Mouse (Mus musculus) heart, adult 2 months (tissue): ENCODE measurements around the gene 4930412O13Rik. TPM values are rescaled to one million over a fixed set of nuclear protein-coding genes. Genes with fewer than 3 reads are reported as not detected.

Source experiments
- DNase-seq, 2 experiments: peaks; one replicate each; pipeline ENCODE4 v3.0.0; 2021
- H3K27ac ChIP-seq: fragments of 200-600 bp; 2 replicates; pipeline ENCODE4 v1.8.1; 2022
- H3K27me3 ChIP-seq: fragments of 200-500 bp; 2 replicates; pipeline ENCODE4 v1.6.1; 2012; ENCODE audit warnings: mild to moderate bottlenecking, low read length, inconsistent platforms, mixed read lengths; ENCODE audit not compliant: control insufficient read depth, insufficient read depth
- H3K36me3 ChIP-seq: fragments of 200-500 bp; 2 replicates; pipeline ENCODE4 v1.6.1; 2012; ENCODE audit warnings: low read length, inconsistent platforms; ENCODE audit not compliant: control insufficient read depth, insufficient read depth
- H3K4me1 ChIP-seq: fragments of 200-500 bp; 2 replicates; pipeline ENCODE4 v1.6.1; 2011; ENCODE audit warnings: low read length; ENCODE audit not compliant: control insufficient read depth, insufficient read depth
- H3K4me3 ChIP-seq: fragments of 200-600 bp; 2 replicates; pipeline ENCODE4 v1.8.1; 2022
- H3K79me2 ChIP-seq: fragments of 200-500 bp; replicated peaks from 2 replicates; pipeline ENCODE4 v1.6.1; 2012; ENCODE audit warnings: mild to moderate bottlenecking, inconsistent platforms, low read length, moderate library complexity, mixed read lengths; ENCODE audit not compliant: control insufficient read depth, insufficient read depth
- H3K9ac ChIP-seq: fragments of 200-500 bp; 2 replicates; pipeline ENCODE4 v1.6.1; 2012; ENCODE audit warnings: low read depth, mild to moderate bottlenecking, control low read depth, inconsistent platforms, low read length, mixed read lengths
- CTCF ChIP-seq: fragments of 200-600 bp; IDR thresholded peaks from 2 replicates; pipeline ENCODE4 v1.8.1; 2022; ENCODE audit warnings: antibody characterized with exemption, mild to moderate bottlenecking, moderate library complexity
- EP300 ChIP-seq: fragments of 200-500 bp; IDR thresholded peaks from 2 replicates; pipeline ENCODE4 v1.6.1; 2011; ENCODE audit warnings: low read depth, low read length, control low read depth; ENCODE audit not compliant: insufficient read depth
- POLR2A ChIP-seq: fragments of 200-500 bp; IDR thresholded peaks from 2 replicates; pipeline ENCODE4 v1.6.1; 2011; ENCODE audit warnings: mild to moderate bottlenecking, low read depth, low read length, control low read depth; ENCODE audit not compliant: insufficient read depth
- WGBS: fragments of 180-500 bp; shearing (Covaris S2); methylation state at CpG from one replicate; pipeline ENCODE4 v1.1.7; 2018; 5-methylcytosine and 5-hydroxymethylcytosine counted together
- intact Hi-C: fragments of 180-260 bp; cut with DNase I; formaldehyde crosslinking; loops from one replicate; pipeline ENCODE4 v1.15.1; 2025
- long read RNA-seq: library from polyadenylated mRNA; stranded (forward); transcript quantifications from one replicate; pipeline ENCODE4 v2.0.0, GENCODE M21; 2021
- polyA plus RNA-seq: library from polyadenylated mRNA; depleted of rRNA; stranded (reverse); fragments of >200 nt; gene quantifications from 2 replicates; pipeline ENCODE4 v1.2.3, GENCODE M21; 2012; rRNA removed
- total RNA-seq, 2 experiments: library from RNA; stranded (reverse); gene quantifications; 2 replicates each; pipeline ENCODE4 v1.2.3; 2021

The 4930412O13Rik gene
- total RNA-seq (not detected), polyA plus RNA-seq (not detected in 2 replicates)
- long read RNA-seq, result 0 reads

GRCm38 (mm10) chr2:9881051-9881591, at the start of gene 4930412O13Rik:
4930412O13Rik (plus strand) TSS chr2:9881252.
- intact Hi-C loops, result loop anchor here (5.0 kb wide), 1 partner anchor 126 kb away; no protein-coding TSS in a partner anchor
- H3K27me3 ChIP-seq, result peaks cover 26% of the 10 kb centered on the region
- H3K4me3 ChIP-seq, result no peak within 1 kb of the TSS
- 4% methylated on average over 35 of the region's 35 CpGs for WGBS
- H3K36me3 ChIP-seq, result no peaks in the 10 kb centered on the region
- H3K27ac ChIP-seq, result no peak within 1 kb of the TSS
- TF ChIP-seq POLR2A (no peak), CTCF (no peak), EP300 (no peak)
- H3K9ac ChIP-seq, result no peak within 1 kb of the TSS; the same call in 1 of the 2 replicates
- no peaks in the 10 kb centered on the region for H3K79me2 ChIP-seq
- H3K4me1 ChIP-seq, result no peaks in the 10 kb centered on the region
- peak in 1 of 2 experiments; percentile 40 for DNase-seq

DNA sequence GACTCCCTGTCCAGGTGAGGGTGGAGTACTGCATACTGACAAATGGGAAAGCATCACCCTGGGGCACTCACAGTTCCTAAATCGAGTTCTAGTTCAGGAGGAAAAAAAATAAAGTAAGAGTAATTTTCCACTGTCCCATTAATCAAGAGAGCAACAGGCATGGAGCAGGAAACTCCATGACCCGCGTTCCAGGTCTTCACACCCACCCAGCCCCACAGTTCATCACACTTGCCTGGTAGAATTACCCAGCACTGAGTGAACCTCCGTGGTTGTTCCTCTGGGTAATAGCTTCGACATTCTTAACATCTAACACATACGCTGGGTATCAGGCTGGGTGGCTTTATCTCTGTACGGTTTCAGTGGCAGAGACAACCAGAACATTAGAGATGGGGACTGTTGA, 47.3 kb upstream of the 4930412O13Rik start:
- 58% methylated on average over 7 of the region's 7 CpGs for WGBS
- H3K27ac ChIP-seq, result no peak overlapping the region
- H3K36me3 ChIP-seq, result no peaks in the 10 kb centered on the region
- no peaks in the 10 kb centered on the region for H3K79me2 ChIP-seq
- H3K4me1 ChIP-seq, result no peaks in the 10 kb centered on the region
- H3K27me3 ChIP-seq, result no peaks in the 10 kb centered on the region
- no peak overlapping the region for H3K4me3 ChIP-seq
- no peak for DNase-seq
- TF ChIP-seq POLR2A (no peak), CTCF (no peak), EP300 (no peak)
- intact Hi-C loops, result no loop called here
- no peak overlapping the region for H3K9ac ChIP-seq

- TF ChIP-seq EP300 (no peak), CTCF (no peak), POLR2A (no peak)
- 62% methylated on average over 7 of the region's 7 CpGs for WGBS
Observed at GRCm38 (mm10) chr2:9835195-9835594, 45.9 kb upstream of the 4930412O13Rik start.

DNA sequence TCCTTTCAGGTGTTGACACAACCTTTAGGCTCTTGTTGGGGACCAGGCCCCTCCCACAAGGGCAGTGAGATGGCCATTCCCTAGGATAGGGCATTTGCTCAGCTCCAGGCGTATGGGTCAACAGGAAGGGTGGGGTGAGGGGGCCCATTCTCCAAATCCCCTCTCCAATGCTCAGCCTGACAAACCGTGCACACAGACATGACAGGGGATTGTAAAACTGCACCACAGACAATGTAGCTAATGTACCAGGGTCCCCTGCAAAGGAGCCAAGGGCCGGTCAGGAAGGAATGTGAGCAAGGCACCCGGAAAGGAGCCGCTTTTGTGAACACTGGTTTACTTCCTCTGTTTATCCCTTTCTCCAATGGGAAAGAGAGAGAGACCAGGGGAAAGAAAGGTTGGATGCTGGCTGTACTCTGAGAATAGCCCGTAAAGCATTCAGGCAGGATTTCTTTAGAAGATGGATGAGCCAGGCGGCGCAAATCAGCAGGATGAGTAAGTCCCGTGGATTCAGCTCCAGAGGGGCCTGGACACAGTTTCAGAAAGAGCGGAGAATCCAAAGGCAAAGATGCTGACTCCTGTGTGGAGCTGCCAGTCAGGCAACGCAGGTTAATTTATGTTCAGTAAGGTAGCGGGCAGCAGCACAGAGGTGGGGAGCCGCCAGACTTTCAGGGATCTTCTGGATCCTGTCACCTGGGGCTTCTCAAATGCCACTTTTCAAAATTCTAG, 28.0 kb upstream of the 4930412O13Rik start:
- no peak for DNase-seq
- no peak overlapping the region for H3K4me3 ChIP-seq
- no peak overlapping the region for H3K9ac ChIP-seq
- no peak for TF ChIP-seq EP300
- TF ChIP-seq CTCF, result no peak
- TF ChIP-seq POLR2A, result no peak
- H3K79me2 ChIP-seq, result no peaks in the 10 kb centered on the region
- intact Hi-C loops, result no loop called here
- WGBS, result 66% methylated on average over 13 of the region's 13 CpGs
- no peaks in the 10 kb centered on the region for H3K36me3 ChIP-seq
- H3K27ac ChIP-seq, result no peak overlapping the region
- no peaks in the 10 kb centered on the region for H3K27me3 ChIP-seq
- H3K4me1 ChIP-seq, result no peaks in the 10 kb centered on the region

More at GRCm38 (mm10) chr2:9835195-9835594, 45.9 kb upstream of the 4930412O13Rik start:
- no peaks in the 10 kb centered on the region for H3K79me2 ChIP-seq
- H3K27me3 ChIP-seq, result no peaks in the 10 kb centered on the region
- no peaks in the 10 kb centered on the region for H3K4me1 ChIP-seq
- no peak overlapping the region for H3K27ac ChIP-seq
- no peak for DNase-seq
- no peak overlapping the region for H3K4me3 ChIP-seq
- intact Hi-C loops, result no loop called here
- H3K36me3 ChIP-seq, result no peaks in the 10 kb centered on the region
- H3K9ac ChIP-seq, result no peak overlapping the region

DNA sequence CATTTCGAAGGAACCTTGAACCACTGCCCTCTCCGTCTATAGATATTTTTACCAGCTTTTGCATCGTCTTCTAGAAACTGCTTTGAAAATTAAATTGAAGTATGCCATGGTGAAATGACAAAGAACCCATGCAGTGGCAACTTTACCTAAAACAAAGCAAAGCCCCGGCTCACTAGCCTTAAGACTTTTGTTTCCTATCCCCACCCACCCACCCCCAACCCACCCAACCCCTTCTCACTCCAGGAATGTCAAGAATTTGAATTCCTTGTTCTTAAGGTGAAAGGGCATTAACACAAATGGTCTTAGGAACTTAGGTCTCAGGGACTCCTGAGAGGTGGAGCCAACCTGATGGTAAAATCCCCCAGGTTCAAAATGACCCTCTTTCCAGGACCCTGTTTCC, 25.2 kb upstream of the 4930412O13Rik start:
- Histone ChIP-seq H3K4me1 (no peaks in the 10 kb centered on the region), H3K79me2 (no peaks in the 10 kb centered on the region), H3K36me3 (no peaks in the 10 kb centered on the region), H3K4me3 (no peak overlapping the region), H3K9ac (no peak overlapping the region), H3K27me3 (no peaks in the 10 kb centered on the region), H3K27ac (no peak overlapping the region)
- DNase-seq, result no peak
- no peak for TF ChIP-seq EP300
- TF ChIP-seq CTCF, result no peak
- no peak for TF ChIP-seq POLR2A
- intact Hi-C loops, result no loop called here
- 53% methylated on average over 4 of the region's 4 CpGs for WGBS

- no peak overlapping the region for H3K27ac ChIP-seq
- no peak overlapping the region for H3K9ac ChIP-seq
- WGBS, result 62% methylated on average over 5 of the region's 5 CpGs
- DNase-seq, result no peak
- H3K4me3 ChIP-seq, result no peak overlapping the region
- no peaks in the 10 kb centered on the region for H3K79me2 ChIP-seq
- no peaks in the 10 kb centered on the region for H3K36me3 ChIP-seq
- no peaks in the 10 kb centered on the region for H3K27me3 ChIP-seq
- TF ChIP-seq EP300 (no peak), POLR2A (no peak)
- H3K4me1 ChIP-seq, result no peaks in the 10 kb centered on the region
- intact Hi-C loops, result no loop called here
Observed at GRCm38 (mm10) chr2:9860698-9861097, 20.4 kb upstream of the 4930412O13Rik start.
